Mouse (Mus musculus): ENCODE data around the gene Gm5105.

DNA sequence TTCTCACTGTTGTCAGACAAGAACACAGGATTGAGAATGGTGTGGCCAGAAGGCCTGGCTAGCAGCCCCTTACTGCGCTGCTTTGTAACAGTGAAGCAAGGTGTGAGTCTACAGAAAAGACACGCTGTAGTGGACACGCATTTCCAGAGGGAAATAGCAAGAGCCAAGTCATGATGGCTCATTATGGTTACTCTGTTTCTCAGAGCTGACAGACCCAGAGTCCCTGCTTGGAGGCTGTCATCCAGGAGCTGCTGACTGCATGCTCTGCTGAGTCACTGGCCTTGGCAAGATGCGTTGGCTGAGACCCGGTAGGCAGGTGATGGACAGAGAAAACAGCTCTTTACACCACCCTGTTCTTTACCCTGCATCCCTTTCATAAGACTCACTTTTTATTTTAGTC is 37.8 kb downstream of the Gm5105 start:
- TF ChIP-seq POLR2A (IDR thresholded peaks at IDR 0.05; ENCODE audit: extremely low read depth, insufficient read depth, low read length): no peak
- no peak for TF ChIP-seq CTCF (IDR thresholded peaks at IDR 0.05; ENCODE audit: low read depth, low read length)
